In the genomic region with DNA sequence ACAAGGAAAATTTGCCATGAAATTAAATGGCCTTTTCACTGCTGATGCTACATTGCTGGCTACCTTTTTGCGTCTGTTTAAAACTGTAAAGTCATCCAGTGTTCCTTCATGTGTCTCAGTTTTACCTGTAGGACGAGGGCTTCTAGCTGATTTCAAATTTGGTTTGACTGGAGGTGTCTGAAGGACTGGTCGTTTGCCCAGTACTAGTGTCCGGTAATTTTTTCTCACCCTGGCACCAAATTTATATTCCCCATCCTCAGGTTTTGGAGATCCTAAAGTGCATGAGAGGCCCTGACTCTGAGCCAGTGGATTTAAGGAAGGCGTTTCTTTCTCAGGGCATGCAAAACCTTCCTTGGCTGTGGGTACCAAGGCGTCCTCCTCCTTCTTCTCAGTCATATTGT, we compare ENCODE assay signal across 8 mouse cellular contexts. TPM values are rescaled to one million over a fixed set of nuclear protein-coding genes. Genes with fewer than 3 reads are reported as not detected.
A peak's percentile ranks its signal among the peaks of the same experiment; 100 is the strongest.
DNase-seq lines count a peak whose midpoint lies in the region; ATAC-seq and TF ChIP-seq lines count a peak whose summit lies in the region.

No protein-coding gene starts in this region.

- H3K4me2 ChIP-seq in lung, postnatal 0 days (replicated peaks; ENCODE audit: low read depth, low read length) = peak overlapping the region; percentile 64
- H3K4me2 ChIP-seq in liver, embryonic 12.5 days = peak overlapping the region; percentile 99
- H3K4me2 ChIP-seq in stomach, postnatal 0 days (replicated peaks; ENCODE audit: low read depth) = peak overlapping the region; percentile 78

- WGBS in cerebellum, adult 2 months = 49% methylated on average over 6 of the region's 6 CpGs
- 26% methylated on average over 6 of the region's 6 CpGs for WGBS in lung, postnatal 0 days
- WGBS in liver, embryonic 12.5 days (ENCODE audit: insufficient replicate concordance) = 41% methylated on average over 6 of the region's 6 CpGs
- WGBS in stomach, postnatal 0 days = 38% methylated on average over 6 of the region's 6 CpGs

- H3K4me3 ChIP-seq in cerebellum, adult 2 months (replicated peaks; ENCODE audit: insufficient read depth, low read depth, low read length) = peak overlapping the region; percentile 27
- peak overlapping the region; percentile 81; the same call in 1 of the 2 replicates for H3K4me3 ChIP-seq in lung, postnatal 0 days (ENCODE audit: low read depth, low read length)
- H3K4me3 ChIP-seq in liver, embryonic 12.5 days = peak overlapping the region; percentile 79
- H3K4me3 ChIP-seq in stomach, postnatal 0 days (ENCODE audit: low read depth, low read length) = peak overlapping the region; percentile 78

- no peak for TF ChIP-seq EP300 in lung, postnatal 0 days (IDR thresholded peaks at IDR 0.05)
- TF ChIP-seq EP300 in stomach, postnatal 0 days (optimal IDR thresholded peaks at IDR 0.05) = no peak

- no peak for ATAC-seq in lung, postnatal 0 days
- ATAC-seq in liver, embryonic 12.5 days = no peak
- ATAC-seq in stomach, postnatal 0 days (ENCODE audit: low FRiP score, low TSS enrichment) = no peak
- ATAC-seq in granulocyte monocyte progenitor cell, adult 5-6 weeks (replicated peaks; ENCODE audit: poor library complexity, severe bottlenecking) = no peak

- no peaks in the 10 kb centered on the region for H3K27me3 ChIP-seq in cerebellum, adult 2 months (ENCODE audit: control insufficient read depth, insufficient read depth, low read length)
- H3K27me3 ChIP-seq in lung, postnatal 0 days (replicated peaks; ENCODE audit: insufficient read depth, low read length) = no peaks in the 10 kb centered on the region
- H3K27me3 ChIP-seq in liver, embryonic 12.5 days (replicated peaks) = peaks cover 77% of the 10 kb centered on the region
- no peaks in the 10 kb centered on the region for H3K27me3 ChIP-seq in stomach, postnatal 0 days (ENCODE audit: control insufficient read depth, insufficient read depth, low read length)

- no peaks in the 10 kb centered on the region for H3K9me3 ChIP-seq in lung, postnatal 0 days (ENCODE audit: low read length)
- H3K9me3 ChIP-seq in liver, embryonic 12.5 days (replicated peaks) = no peaks in the 10 kb centered on the region
- H3K9me3 ChIP-seq in stomach, postnatal 0 days (ENCODE audit: control insufficient read depth, low read length) = no peaks in the 10 kb centered on the region

- no peak for TF ChIP-seq POLR2A in cerebellum, adult 2 months (IDR thresholded peaks at IDR 0.05; ENCODE audit: borderline replicate concordance, insufficient read depth, low read length)

- no peaks in the 10 kb centered on the region for H3K36me3 ChIP-seq in lung, postnatal 0 days (ENCODE audit: insufficient read depth, low read length)
- H3K36me3 ChIP-seq in liver, embryonic 12.5 days = no peaks in the 10 kb centered on the region
- no peaks in the 10 kb centered on the region for H3K36me3 ChIP-seq in stomach, postnatal 0 days (ENCODE audit: control insufficient read depth, insufficient read depth, low read length)

- H3K27ac ChIP-seq in cerebellum, adult 2 months (ENCODE audit: insufficient read depth, low read length) = no peak overlapping the region
- no peak overlapping the region for H3K27ac ChIP-seq in lung, postnatal 0 days (ENCODE audit: low read length)
- no peak overlapping the region for H3K27ac ChIP-seq in liver, embryonic 12.5 days
- H3K27ac ChIP-seq in stomach, postnatal 0 days (replicated peaks) = no peak overlapping the region

- peaks cover 3% of the 10 kb centered on the region for H3K4me1 ChIP-seq in cerebellum, adult 2 months (ENCODE audit: control insufficient read depth, insufficient read depth, low read length)
- H3K4me1 ChIP-seq in lung, postnatal 0 days (ENCODE audit: insufficient read depth, low read depth, low read length) = peaks cover 29% of the 10 kb centered on the region
- peaks cover 48% of the 10 kb centered on the region for H3K4me1 ChIP-seq in liver, embryonic 12.5 days
- H3K4me1 ChIP-seq in stomach, postnatal 0 days (replicated peaks; ENCODE audit: control insufficient read depth, insufficient read depth) = 0 out of 2 replicates have a peak, but pooled peaks cover 6% of the 10 kb centered on the region

- no peak for TF ChIP-seq CTCF in cerebellum, adult 2 months (IDR thresholded peaks at IDR 0.05; ENCODE audit: borderline replicate concordance, insufficient read depth, low read depth, low read length)
- TF ChIP-seq CTCF in lung, postnatal 0 days (IDR thresholded peaks at IDR 0.05) = no peak
- no peak for TF ChIP-seq CTCF in stomach, postnatal 0 days (IDR thresholded peaks at IDR 0.05; ENCODE audit: low read depth)

- DNase-seq in cerebellum, adult 2 months = no peak
- no peak for DNase-seq in cerebellum, postnatal 25 days
- no peak for DNase-seq in lung, postnatal 0 days (ENCODE audit: low spot score)
- DNase-seq in lung, postnatal 14 days = no peak
- no peak for DNase-seq in stomach, postnatal 0 days (ENCODE audit: low spot score)
- no peak for DNase-seq in urinary bladder, postnatal 10 days (ENCODE audit: low spot score)

- peak overlapping the region; percentile 79; the same call in 1 of the 2 replicates for H3K9ac ChIP-seq in lung, postnatal 0 days (replicated peaks; ENCODE audit: low read depth)
- H3K9ac ChIP-seq in liver, embryonic 12.5 days = no peak overlapping the region
- H3K9ac ChIP-seq in stomach, postnatal 0 days (ENCODE audit: low read length) = 0 out of 2 replicates have a peak overlapping the region, but pooled peaks have one; percentile 35

RNA-seq across cellular contexts. Expression of a gene that starts 3.1 kb away (rescaled TPM):
- 4.8 and 5.7 TPM in 2 replicates for polyA plus RNA-seq in cerebellum, adult 2 months (2012; rRNA removed)
- 2.5 and 3.0 TPM in 2 replicates for polyA plus RNA-seq in lung, postnatal 0 days (2015; fragmentation: Nextera tagmentation; extraction: Ambion mirVana)
- polyA plus RNA-seq in liver, embryonic 12.5 days (2016; fragmentation: Nextera tagmentation; extraction: Ambion mirVana) = 1.0 and 1.2 TPM in 2 replicates
- polyA plus RNA-seq in stomach, postnatal 0 days (2015; fragmentation: Nextera tagmentation; extraction: Ambion mirVana) = 1.5 and 1.9 TPM in 2 replicates
- total RNA-seq in granulocyte monocyte progenitor cell, adult 5-6 weeks (2014; fragmentation: Nextera tagmentation) = not detected in 2 replicates
- not detected in 2 replicates for total RNA-seq in granulocyte monocyte progenitor cell, adult 5-6 weeks (2017)

RNA-seq across cellular contexts. Expression of a gene that starts 8.2 kb away (rescaled TPM):
- 2.6 and 3.0 TPM in 2 replicates for polyA plus RNA-seq in cerebellum, adult 2 months (2012; rRNA removed)
- polyA plus RNA-seq in lung, postnatal 0 days (2015; fragmentation: Nextera tagmentation; extraction: Ambion mirVana) = 11.0 and 11.3 TPM in 2 replicates
- polyA plus RNA-seq in liver, embryonic 12.5 days (2016; fragmentation: Nextera tagmentation; extraction: Ambion mirVana) = 2.7 and 2.8 TPM in 2 replicates
- 7.5 and 9.4 TPM in 2 replicates for polyA plus RNA-seq in stomach, postnatal 0 days (2015; fragmentation: Nextera tagmentation; extraction: Ambion mirVana)
- not detected in 2 replicates for total RNA-seq in granulocyte monocyte progenitor cell, adult 5-6 weeks (2014; fragmentation: Nextera tagmentation)
- total RNA-seq in granulocyte monocyte progenitor cell, adult 5-6 weeks (2017) = 0.26 TPM in 1 of 2 replicates, not detected in the other

RNA-seq across cellular contexts. Expression of a gene that starts 9.3 kb away (rescaled TPM):
- 45.6 and 46.7 TPM in 2 replicates for polyA plus RNA-seq in cerebellum, adult 2 months (2012; rRNA removed)
- 35.1 and 38.9 TPM in 2 replicates for polyA plus RNA-seq in lung, postnatal 0 days (2015; fragmentation: Nextera tagmentation; extraction: Ambion mirVana)
- polyA plus RNA-seq in liver, embryonic 12.5 days (2016; fragmentation: Nextera tagmentation; extraction: Ambion mirVana) = 39.2 and 40.1 TPM in 2 replicates
- 25.9 and 27.4 TPM in 2 replicates for polyA plus RNA-seq in stomach, postnatal 0 days (2015; fragmentation: Nextera tagmentation; extraction: Ambion mirVana)
- total RNA-seq in granulocyte monocyte progenitor cell, adult 5-6 weeks (2014; fragmentation: Nextera tagmentation) = 76.1 and 128 TPM in 2 replicates
- total RNA-seq in granulocyte monocyte progenitor cell, adult 5-6 weeks (2017) = 51.8 and 65.0 TPM in 2 replicates

RNA-seq across cellular contexts. Expression of a gene that starts 49.0 kb away (rescaled TPM):
- polyA plus RNA-seq in cerebellum, adult 2 months (2012; rRNA removed) = not detected in 2 replicates
- not detected in 2 replicates for polyA plus RNA-seq in lung, postnatal 0 days (2015; fragmentation: Nextera tagmentation; extraction: Ambion mirVana)
- not detected in 2 replicates for polyA plus RNA-seq in liver, embryonic 12.5 days (2016; fragmentation: Nextera tagmentation; extraction: Ambion mirVana)
- polyA plus RNA-seq in stomach, postnatal 0 days (2015; fragmentation: Nextera tagmentation; extraction: Ambion mirVana) = not detected in 2 replicates
- not detected in 2 replicates for total RNA-seq in granulocyte monocyte progenitor cell, adult 5-6 weeks (2014; fragmentation: Nextera tagmentation)
- not detected in 2 replicates for total RNA-seq in granulocyte monocyte progenitor cell, adult 5-6 weeks (2017)

Comparison
In these comparisons a context has a peak if more than half of its experiments do, and no peak if none do; other contexts are left out.
1. H3K4me3 ChIP-seq: peak in every context shown above with its lines; median percentile 81 in lung, postnatal 0 days; 79 in liver, embryonic 12.5 days; 78 in stomach, postnatal 0 days; 27 in cerebellum, adult 2 months.